Mouse (Mus musculus) kidney, adult 2 months (tissue): ENCODE measurements around the gene App. TPM values are rescaled to one million over a fixed set of nuclear protein-coding genes. Genes with fewer than 3 reads are reported as not detected.

ENCODE experiments used
- DNase-seq: peaks from one replicate; pipeline ENCODE4 v3.0.0; 2021
- H3K27ac ChIP-seq: fragments of 200-500 bp; 2 replicates; pipeline ENCODE4 v1.5.1; 2012; ENCODE audit warnings: low read depth, low read length, control low read depth, inconsistent platforms; ENCODE audit not compliant: insufficient read depth
- H3K27me3 ChIP-seq: fragments of 200-500 bp; replicated peaks from 2 replicates; pipeline ENCODE4 v1.6.1; 2012; ENCODE audit warnings: mild to moderate bottlenecking, moderate library complexity, low read length, inconsistent platforms; ENCODE audit not compliant: control insufficient read depth, insufficient read depth
- H3K36me3 ChIP-seq: fragments of 200-500 bp; 2 replicates; pipeline ENCODE4 v1.6.1; 2012; ENCODE audit warnings: mild to moderate bottlenecking, moderate library complexity, low read length, inconsistent platforms; ENCODE audit not compliant: control insufficient read depth, insufficient read depth
- H3K4me1 ChIP-seq: fragments of 200-500 bp; 2 replicates; pipeline ENCODE4 v1.6.1; 2011; ENCODE audit warnings: low read length; ENCODE audit not compliant: control insufficient read depth, insufficient read depth
- H3K4me3 ChIP-seq: fragments of 200-500 bp; 2 replicates; pipeline ENCODE4 v1.5.1; 2011; ENCODE audit warnings: mild to moderate bottlenecking, low read depth, low read length, control low read depth; ENCODE audit not compliant: insufficient read depth
- CTCF ChIP-seq: fragments of 200-500 bp; conservative IDR thresholded peaks from 2 replicates; pipeline ENCODE4 v1.5.1; 2011; ENCODE audit warnings: low read depth, mild to moderate bottlenecking, control low read depth, low read length, moderate library complexity, mixed read lengths; ENCODE audit not compliant: insufficient read depth, insufficient read length
- POLR2A ChIP-seq: fragments of 200-500 bp; IDR thresholded peaks from one replicate; pipeline ENCODE4 v1.6.1; 2011; ENCODE audit warnings: low read depth, low read length, control low read depth
- WGBS: fragments of 180-500 bp; shearing (Covaris S2); methylation state at CpG from one replicate; pipeline ENCODE4 v1.1.7; 2018; 5-methylcytosine and 5-hydroxymethylcytosine counted together
- polyA plus RNA-seq: library from polyadenylated mRNA; depleted of rRNA; stranded (reverse); fragments of >200 nt; gene quantifications from 2 replicates; pipeline ENCODE4 v1.2.3, GENCODE M21; 2012

Gene App
- polyA plus RNA-seq, 1 experiment: 587 TPM

GRCm38 (mm10) chr16:85121983-85122382 lies 51.6 kb downstream of the App start:
- DNase-seq: no peak
- Histone ChIP-seq H3K36me3 (peaks cover 3% of the 10 kb centered on the region; the same call in 1 of the 2 replicates), H3K4me3 (no peak overlapping the region), H3K27ac (no peak overlapping the region), H3K4me1 (peaks cover 21% of the 10 kb centered on the region), H3K27me3 (no peaks in the 10 kb centered on the region)
- TF ChIP-seq CTCF: no peak
- no peak for TF ChIP-seq POLR2A
- 36% methylated on average over 5 of the region's 5 CpGs for WGBS

DNA sequence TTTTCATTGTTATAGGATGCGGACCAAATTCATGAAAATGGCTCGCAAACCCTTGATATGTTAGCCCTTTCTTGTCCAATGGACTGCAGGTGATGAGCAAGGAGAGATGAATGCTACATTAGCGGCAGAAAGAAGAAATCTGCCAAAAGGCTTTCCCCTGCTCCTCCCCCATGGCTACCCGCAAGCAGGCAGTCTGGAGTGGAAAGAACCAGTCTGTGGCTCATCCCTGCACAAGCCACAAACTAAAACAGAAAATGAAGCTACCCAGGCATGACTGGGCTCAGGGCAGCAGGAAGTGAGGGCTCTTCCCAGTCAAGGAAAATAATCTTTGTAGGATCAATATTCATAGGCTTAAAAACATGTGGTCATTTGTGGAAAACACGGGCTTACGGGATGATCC lies 54.6 kb downstream of the App start:
- peaks cover 30% of the 10 kb centered on the region for H3K4me1 ChIP-seq
- H3K4me3 ChIP-seq: no peak overlapping the region
- no peak for TF ChIP-seq POLR2A
- TF ChIP-seq CTCF: no peak
- H3K36me3 ChIP-seq: peaks cover 3% of the 10 kb centered on the region; the same call in 1 of the 2 replicates
- H3K27me3 ChIP-seq: no peaks in the 10 kb centered on the region
- DNase-seq: no peak
- 88% methylated on average over 6 of the region's 6 CpGs for WGBS
- H3K27ac ChIP-seq: 0 out of 2 replicates have a peak overlapping the region, but pooled peaks have one; percentile 0

DNA sequence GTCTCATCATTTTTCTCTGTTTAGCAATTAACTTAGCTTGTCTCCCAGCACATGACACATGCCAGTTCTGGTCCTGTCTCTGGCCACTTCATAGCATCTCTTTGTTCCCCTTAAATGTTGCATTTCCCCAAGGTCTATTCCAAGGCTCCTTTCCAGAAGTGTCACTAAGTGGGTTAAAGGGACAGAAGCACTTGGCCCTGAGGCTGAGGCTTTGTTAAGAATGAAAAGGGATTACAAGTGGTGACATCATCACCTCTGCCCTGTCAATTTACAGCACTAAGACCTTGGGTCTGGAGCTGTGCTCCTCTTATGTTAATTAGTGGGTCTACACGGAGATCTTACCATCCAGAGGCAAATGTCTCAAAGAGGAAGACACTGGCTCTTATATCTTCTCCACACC lies 56.0 kb downstream of the App start:
- Histone ChIP-seq H3K4me3 (no peak overlapping the region), H3K27ac (no peak overlapping the region)
- 73% methylated on average over 1 of the region's 1 CpGs for WGBS

DNA sequence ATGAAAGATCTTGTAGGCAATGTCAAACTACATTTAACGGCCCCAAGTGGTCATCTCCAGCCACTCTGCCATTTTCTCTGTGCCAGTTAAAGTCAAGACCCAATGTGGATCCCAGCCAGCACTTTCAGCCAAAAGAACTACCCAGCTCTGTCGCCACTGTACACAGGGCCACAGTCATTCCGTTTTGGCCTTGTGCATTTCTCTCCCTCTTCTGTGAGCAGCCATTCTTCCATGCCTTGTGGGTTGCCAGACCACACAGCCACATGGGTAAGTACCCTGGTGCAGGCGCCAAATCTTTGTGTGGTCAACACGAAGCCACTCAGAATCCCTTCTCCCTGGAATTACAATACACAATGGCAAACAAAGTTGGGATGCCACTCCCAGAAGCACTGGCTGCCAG lies 57.7 kb downstream of the App start:
- H3K4me1 ChIP-seq: peaks cover 31% of the 10 kb centered on the region
- TF ChIP-seq CTCF (no peak), POLR2A (no peak)
- WGBS: 65% methylated on average over 5 of the region's 5 CpGs
- H3K27ac ChIP-seq: no peak overlapping the region
- no peaks in the 10 kb centered on the region for H3K27me3 ChIP-seq
- peaks cover 3% of the 10 kb centered on the region; the same call in 1 of the 2 replicates for H3K36me3 ChIP-seq
- no peak for DNase-seq
- H3K4me3 ChIP-seq: no peak overlapping the region

More for the DNA sequence above, 56.0 kb downstream of the App start:
- TF ChIP-seq POLR2A (no peak), CTCF (no peak)
- H3K36me3 ChIP-seq: peaks cover 3% of the 10 kb centered on the region; the same call in 1 of the 2 replicates
- H3K27me3 ChIP-seq: no peaks in the 10 kb centered on the region
- peaks cover 36% of the 10 kb centered on the region for H3K4me1 ChIP-seq
- no peak for DNase-seq

DNA sequence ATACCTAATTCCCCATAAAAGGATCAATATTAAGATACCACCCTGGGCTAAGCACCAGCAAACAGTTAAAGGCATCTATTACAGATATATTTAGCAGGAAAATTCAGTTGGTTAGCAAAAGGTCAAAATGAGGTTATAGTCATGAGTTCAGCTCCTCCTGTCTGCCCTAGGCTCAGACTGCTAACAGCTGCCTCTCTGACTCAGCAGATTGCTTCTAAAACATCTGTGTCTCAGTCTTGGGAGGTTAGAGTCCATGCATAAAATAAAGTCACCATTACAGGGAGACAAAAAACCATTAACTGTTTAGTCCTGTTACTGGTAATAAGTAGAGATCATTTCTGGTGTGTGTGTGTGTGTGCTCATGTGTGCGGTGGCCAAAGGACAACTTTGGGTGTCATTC lies 58.8 kb downstream of the App start:
- peak; percentile 57 for DNase-seq
- H3K4me3 ChIP-seq: no peak overlapping the region
- 84% methylated on average over 1 of the region's 1 CpGs for WGBS
- TF ChIP-seq CTCF (no peak), POLR2A (no peak)
- no peaks in the 10 kb centered on the region for H3K27me3 ChIP-seq
- H3K36me3 ChIP-seq: peaks cover 3% of the 10 kb centered on the region; the same call in 1 of the 2 replicates
- H3K27ac ChIP-seq: 0 out of 2 replicates have a peak overlapping the region, but pooled peaks have one; percentile 49
- H3K4me1 ChIP-seq: peaks cover 31% of the 10 kb centered on the region

DNA sequence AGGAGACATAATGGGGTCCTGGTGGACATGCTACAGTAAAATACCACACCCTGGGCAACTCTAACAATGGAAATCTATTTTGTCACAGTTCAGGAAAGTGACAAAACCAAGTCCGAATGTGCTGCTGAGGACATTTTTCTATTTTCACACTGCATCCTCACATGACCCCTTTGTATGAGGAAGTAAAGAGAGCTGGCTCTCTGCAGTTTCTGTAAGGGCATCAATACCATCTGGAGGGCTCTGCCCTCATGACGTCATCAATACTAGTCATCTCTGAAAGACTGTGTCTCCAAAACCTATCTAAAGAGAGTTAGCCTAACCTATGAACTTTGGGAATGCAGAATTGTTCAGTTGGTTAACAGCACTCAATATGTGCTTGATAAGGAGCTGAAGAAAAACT lies 59.6 kb downstream of the App start:
- 73% methylated on average over 2 of the region's 2 CpGs for whole genome bisulfite sequencing
- H3K36me3 ChIP-seq: no peaks in the 10 kb centered on the region
- DNase-seq: no peak
- no peak overlapping the region for H3K4me3 ChIP-seq
- no peaks in the 10 kb centered on the region for H3K27me3 ChIP-seq
- H3K27ac ChIP-seq: no peak overlapping the region
- TF ChIP-seq CTCF (no peak), POLR2A (no peak)
- H3K4me1 ChIP-seq: peaks cover 27% of the 10 kb centered on the region

DNA sequence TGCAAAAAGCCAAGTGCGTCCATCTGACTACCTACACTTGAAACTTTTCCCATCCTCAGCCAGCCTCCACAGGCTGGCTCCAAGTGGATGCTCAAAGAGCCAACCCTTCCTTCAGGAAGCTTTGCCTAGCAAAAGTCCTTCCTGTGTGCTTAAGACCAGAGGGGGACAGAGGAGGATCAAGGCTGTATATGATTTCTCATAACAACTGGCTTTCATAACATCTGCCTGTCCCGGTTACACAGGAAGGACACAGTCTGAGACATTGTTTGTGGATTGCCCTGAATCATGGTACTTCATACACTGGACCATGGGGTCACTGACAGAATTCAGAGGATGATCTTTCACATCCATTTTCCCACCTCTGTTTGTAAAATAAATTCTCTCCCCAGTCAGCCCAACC lies 61.3 kb downstream of the App start:
- H3K27me3 ChIP-seq: no peaks in the 10 kb centered on the region
- TF ChIP-seq POLR2A (no peak), CTCF (no peak)
- H3K4me1 ChIP-seq: peaks cover 20% of the 10 kb centered on the region; the same call in 1 of the 2 replicates
- no peak overlapping the region for H3K4me3 ChIP-seq
- no peaks in the 10 kb centered on the region for H3K36me3 ChIP-seq
- H3K27ac ChIP-seq: no peak overlapping the region
- 68% methylated on average over 2 of the region's 2 CpGs for WGBS
- no peak for DNase-seq

- no peak overlapping the region for H3K27ac ChIP-seq
- no peak for TF ChIP-seq POLR2A
- TF ChIP-seq CTCF: no peak
- peak; percentile 58 for DNase-seq
Measured at GRCm38 (mm10) chr16:85110428-85110827, 63.1 kb downstream of the App start.

More at GRCm38 (mm10) chr16:85110428-85110827, 63.1 kb downstream of the App start:
- WGBS: 68% methylated on average over 13 of the region's 13 CpGs
- Histone ChIP-seq H3K27me3 (no peaks in the 10 kb centered on the region), H3K4me1 (peaks cover 19% of the 10 kb centered on the region; the same call in 1 of the 2 replicates), H3K36me3 (no peaks in the 10 kb centered on the region), H3K4me3 (no peak overlapping the region)
